Mouse (Mus musculus): ENCODE results near the gene Rab6b.
A peak's percentile ranks its signal among the peaks of the same experiment; 100 is the strongest.
"Not testable (repeated sequence)": the region's sequence is repeated elsewhere in the genome, so short reads cannot be mapped to it uniquely, and the experiment has no call there.

The Rab6b gene

GRCm38 (mm10) chr9:103108341-103108798, 3.2 kb upstream of the Rab6b start:
- DNase-seq = not testable (repeated sequence)

- no peak for DNase-seq
Observed at GRCm38 (mm10) chr9:103108943-103109670, 2.5 kb upstream of the Rab6b start.

- no peak for DNase-seq
Observed at GRCm38 (mm10) chr9:103109911-103110310, 1.7 kb upstream of the Rab6b start.

- DNase-seq = peak; percentile 44 to 52
Observed at GRCm38 (mm10) chr9:103110727-103111501, 673 bp upstream of the Rab6b start.

- DNase-seq = peak; percentile 54 to 60
Observed at GRCm38 (mm10) chr9:103112471-103113271, 1.1 kb downstream of the Rab6b start.

- peak in 1 of 2 experiments; percentile 51 for DNase-seq
Observed at GRCm38 (mm10) chr9:103113351-103113750, 1.8 kb downstream of the Rab6b start.

GRCm38 (mm10) chr9:103114326-103114725, 2.7 kb downstream of the Rab6b start:
- no peak for DNase-seq

- no peak for DNase-seq
Observed at GRCm38 (mm10) chr9:103114901-103115300, 3.3 kb downstream of the Rab6b start.

GRCm38 (mm10) chr9:103116941-103117340, 5.4 kb downstream of the Rab6b start:
- no peak for DNase-seq

GRCm38 (mm10) chr9:103117495-103117894, 5.9 kb downstream of the Rab6b start:
- DNase-seq = peak in 1 of 2 experiments; percentile 2

GRCm38 (mm10) chr9:103117951-103118350, 6.4 kb downstream of the Rab6b start:
- no peak for DNase-seq

GRCm38 (mm10) chr9:103118651-103119275, 7.2 kb downstream of the Rab6b start:
- peak in 1 of 2 experiments; percentile 29 for DNase-seq

GRCm38 (mm10) chr9:103119781-103120180, 8.2 kb downstream of the Rab6b start:
- peak in 1 of 2 experiments; percentile 2 for DNase-seq

- no peak for DNase-seq
Observed at GRCm38 (mm10) chr9:103120231-103120630, 8.6 kb downstream of the Rab6b start.

GRCm38 (mm10) chr9:103121546-103121945, 10.0 kb downstream of the Rab6b start:
- DNase-seq = no peak

- no peak for DNase-seq
Observed at GRCm38 (mm10) chr9:103124746-103125145, 13.2 kb downstream of the Rab6b start.

- no peak for DNase-seq
Observed at GRCm38 (mm10) chr9:103133493-103134124, 22.0 kb downstream of the Rab6b start.

- peak in 1 of 2 experiments; percentile 39 for DNase-seq
Observed at GRCm38 (mm10) chr9:103134450-103135030, 23.0 kb downstream of the Rab6b start.

- DNase-seq = no peak
Observed at GRCm38 (mm10) chr9:103139481-103139880, 27.9 kb downstream of the Rab6b start.

GRCm38 (mm10) chr9:103140384-103140783, 28.8 kb downstream of the Rab6b start:
- no peak for DNase-seq

- no peak for DNase-seq
Observed at GRCm38 (mm10) chr9:103141266-103141665, 29.7 kb downstream of the Rab6b start.

GRCm38 (mm10) chr9:103143881-103144280, 32.3 kb downstream of the Rab6b start:
- no peak for DNase-seq

All from cerebellum, postnatal 36 days (tissue).